Mouse (Mus musculus): ENCODE data around the gene Ccdc24. TPM values are rescaled to one million over a fixed set of nuclear protein-coding genes. Genes with fewer than 3 reads are reported as not detected.

The Ccdc24 gene
- total RNA-seq, 2 experiments from 2014 or later = 3.1 to 3.3 TPM

DNA sequence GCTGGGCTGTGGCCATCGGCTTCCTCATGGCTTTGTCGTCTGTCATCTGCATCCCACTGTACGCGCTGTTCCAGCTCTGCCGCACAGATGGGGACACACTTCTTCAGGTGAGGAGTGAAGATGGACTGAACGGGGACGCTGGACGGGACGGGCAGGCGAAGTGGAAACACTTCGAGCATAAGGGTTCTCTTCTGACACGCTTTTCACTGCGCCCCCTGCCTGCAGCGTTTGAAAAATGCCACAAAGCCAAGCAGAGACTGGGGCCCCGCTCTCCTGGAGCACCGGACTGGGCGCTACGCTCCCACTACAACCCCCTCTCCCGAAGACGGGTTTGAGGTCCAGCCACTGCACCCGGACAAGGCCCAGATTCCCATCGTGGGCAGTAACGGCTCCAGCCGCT is 4.5 kb downstream of the Ccdc24 start:
- intact Hi-C loops (cut with DNase I) = loop anchor here (5.0 kb wide), 1 partner anchor 36 kb away; the partner anchor contains the start of gene Slc6a9
- peak in 1 of 2 experiments; percentile 70 for DNase-seq (ENCODE audit: extremely low spot score in 1 of 2, low spot score in 2 of 2)

DNA sequence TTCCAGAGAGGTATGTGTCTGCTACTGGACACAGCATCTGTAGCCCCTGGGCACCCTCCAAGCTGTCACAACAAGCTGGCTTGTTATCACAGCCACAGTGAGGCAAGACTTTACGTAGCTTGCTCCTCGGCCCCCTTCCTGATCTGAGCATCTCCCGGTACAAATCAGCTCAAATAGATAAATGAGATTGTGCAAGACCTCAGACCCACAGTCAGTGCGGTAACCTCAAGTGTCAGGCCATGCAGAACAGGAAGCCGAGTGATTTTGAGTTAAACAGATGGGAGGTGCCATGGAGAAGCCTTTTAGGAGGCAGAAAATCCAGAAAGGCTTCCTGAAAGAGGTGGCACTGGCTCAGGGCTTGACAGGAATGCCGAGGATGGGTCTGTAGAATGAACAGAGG is 5.4 kb downstream of the Ccdc24 start:
- intact Hi-C loops (cut with DNase I) = loop anchor here (5.0 kb wide), 1 partner anchor 35 kb away; the partner anchor contains the start of gene Slc6a9

DNA sequence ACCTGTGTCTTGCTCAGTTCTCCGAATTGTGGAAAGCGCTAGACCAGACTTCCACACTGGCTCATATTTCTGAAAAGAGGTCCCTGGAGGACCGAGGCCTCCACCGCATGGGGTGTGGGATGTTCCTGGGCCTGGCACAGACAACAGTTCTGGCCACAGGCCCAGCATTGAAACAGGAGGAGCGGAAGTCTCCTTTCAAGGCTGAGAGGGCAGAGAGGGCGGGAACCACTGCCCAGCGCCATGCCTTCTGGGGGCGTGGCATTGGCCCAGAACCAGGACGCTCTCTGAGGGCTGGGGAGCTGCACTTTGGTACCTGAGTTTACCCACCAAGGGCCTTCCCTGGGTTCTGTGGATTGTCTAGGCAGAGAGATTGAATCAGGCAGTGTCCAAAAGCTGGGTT is 6.3 kb downstream of the Ccdc24 start:
- intact Hi-C loops (cut with DNase I) = loop anchor here (5.0 kb wide), 1 partner anchor 34 kb away; the partner anchor contains the start of gene Slc6a9
- peak in 1 of 2 experiments; percentile 75 for DNase-seq (ENCODE audit: extremely low spot score in 1 of 2, low spot score in 2 of 2)

More for the DNA sequence above, 5.4 kb downstream of the Ccdc24 start:
- DNase-seq (ENCODE audit: extremely low spot score in 1 of 2, low spot score in 2 of 2) = no peak

DNA sequence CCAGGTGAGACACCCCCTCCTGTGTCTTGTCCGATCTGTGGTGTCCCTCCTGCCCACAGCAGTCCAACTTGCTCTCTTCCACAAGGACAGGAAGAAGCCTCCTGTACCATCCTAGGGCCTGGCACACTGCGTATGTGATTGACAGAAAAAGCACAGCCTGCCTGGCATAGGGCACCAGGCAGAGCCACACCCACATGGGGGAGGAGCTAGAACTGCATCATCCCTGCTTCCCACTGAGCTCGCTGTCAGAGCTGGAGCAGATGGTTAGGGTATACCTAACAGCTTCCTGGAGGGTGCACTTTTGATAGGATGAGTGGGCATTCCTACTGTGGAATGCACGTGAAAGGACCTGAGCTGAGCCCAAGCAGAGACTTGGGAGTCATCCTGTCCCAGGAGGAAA is 9.5 kb downstream of the Ccdc24 start:
- peak in 1 of 2 experiments; percentile 77 for DNase-seq (ENCODE audit: extremely low spot score in 1 of 2, low spot score in 2 of 2)
- intact Hi-C loops (cut with DNase I) = no loop called here

- DNase-seq (ENCODE audit: extremely low spot score in 1 of 2, low spot score in 2 of 2) = no peak
- intact Hi-C loops (cut with DNase I) = no loop called here
Measured at GRCm38 (mm10) chr4:117860570-117860969, 11.8 kb downstream of the Ccdc24 start.

- DNase-seq (ENCODE audit: extremely low spot score in 1 of 2, low spot score in 2 of 2) = peak in 1 of 2 experiments; percentile 84
- intact Hi-C loops (cut with DNase I) = no loop called here
Measured at GRCm38 (mm10) chr4:117858794-117859193, 13.6 kb downstream of the Ccdc24 start.

DNA sequence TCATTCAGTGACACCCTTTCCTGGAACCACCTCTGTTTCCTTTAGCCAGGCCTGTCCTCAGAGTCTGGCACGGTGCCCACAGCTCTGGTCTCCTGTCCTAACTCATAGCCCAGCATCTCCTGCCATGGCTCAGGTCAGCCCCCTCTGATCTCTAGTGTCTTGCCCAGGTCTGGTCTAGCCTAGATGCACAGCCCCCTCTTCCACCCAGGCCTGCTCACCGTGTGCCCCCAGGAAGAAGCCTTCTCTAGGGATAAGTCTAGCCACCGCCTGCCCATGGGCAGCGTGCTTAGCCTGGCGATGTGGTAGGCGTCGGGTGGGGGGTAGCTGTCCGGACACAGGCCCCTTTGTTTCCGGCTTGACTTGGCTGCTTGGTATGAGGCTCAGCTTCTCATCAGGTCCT is 17.2 kb downstream of the Ccdc24 start:
- intact Hi-C loops (cut with DNase I) = no loop called here
- peak; percentile 38 to 67 for DNase-seq (ENCODE audit: extremely low spot score in 1 of 2, low spot score in 2 of 2)

- intact Hi-C loops (cut with DNase I) = no loop called here
- no peak for DNase-seq (ENCODE audit: extremely low spot score in 1 of 2, low spot score in 2 of 2)
Measured at GRCm38 (mm10) chr4:117852152-117852868, 20.0 kb downstream of the Ccdc24 start.

GRCm38 (mm10) chr4:117850871-117851270 is 21.5 kb downstream of the Ccdc24 start:
- DNase-seq (ENCODE audit: extremely low spot score in 1 of 2, low spot score in 2 of 2) = peak in 1 of 2 experiments; percentile 62
- intact Hi-C loops (cut with DNase I) = no loop called here

DNA sequence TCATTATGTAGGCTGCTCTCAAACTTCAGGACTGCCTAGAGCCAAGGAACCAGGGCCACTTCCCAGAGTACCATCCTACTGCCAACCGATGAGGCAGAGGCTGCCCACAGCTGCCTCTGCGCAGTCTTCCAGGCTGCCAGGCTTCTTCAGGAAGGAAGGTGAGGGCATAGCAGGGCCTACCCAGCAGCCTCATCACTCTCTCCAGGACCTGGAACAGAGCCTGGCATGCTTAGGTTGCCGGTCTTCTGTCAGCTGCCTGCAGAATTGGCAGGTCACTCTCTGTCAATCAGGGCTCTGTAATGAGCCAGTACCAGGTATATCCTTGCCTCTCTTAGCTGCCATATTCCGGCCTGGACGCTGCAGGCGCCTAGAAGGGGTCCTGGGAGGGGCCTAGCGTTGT is 22.2 kb downstream of the Ccdc24 start:
- no peak for DNase-seq (ENCODE audit: extremely low spot score in 1 of 2, low spot score in 2 of 2)
- intact Hi-C loops (cut with DNase I) = no loop called here

- intact Hi-C loops (cut with DNase I) = no loop called here
- DNase-seq (ENCODE audit: extremely low spot score in 1 of 2, low spot score in 2 of 2) = no peak
Measured at GRCm38 (mm10) chr4:117849506-117849905, 22.9 kb downstream of the Ccdc24 start.

DNA sequence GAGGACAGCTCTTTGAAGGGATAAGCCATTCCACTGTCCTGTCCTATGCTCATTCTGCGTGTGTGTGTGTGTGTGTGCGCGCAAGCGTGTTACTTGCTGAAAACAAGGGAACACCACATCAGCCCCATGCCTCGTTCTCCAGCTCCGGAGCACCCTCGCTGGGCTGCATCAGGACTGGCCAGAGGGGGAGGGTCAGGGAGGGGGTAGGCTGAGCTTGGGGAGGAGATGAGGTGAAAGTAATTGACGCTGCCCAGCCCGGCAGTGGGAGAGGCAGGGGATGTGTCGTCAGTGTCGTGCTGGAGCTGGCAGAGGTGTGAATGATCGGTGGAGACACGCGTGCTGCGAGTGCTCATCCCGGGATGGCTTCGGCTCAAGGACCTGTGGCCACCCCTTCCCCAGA is 23.3 kb downstream of the Ccdc24 start:
- no peak for DNase-seq (ENCODE audit: extremely low spot score in 1 of 2, low spot score in 2 of 2)
- intact Hi-C loops (cut with DNase I) = no loop called here

- intact Hi-C loops (cut with DNase I) = no loop called here
- DNase-seq (ENCODE audit: extremely low spot score in 1 of 2, low spot score in 2 of 2) = peak; percentile 49 to 53
Measured at GRCm38 (mm10) chr4:117847011-117847410, 25.3 kb downstream of the Ccdc24 start.

DNA sequence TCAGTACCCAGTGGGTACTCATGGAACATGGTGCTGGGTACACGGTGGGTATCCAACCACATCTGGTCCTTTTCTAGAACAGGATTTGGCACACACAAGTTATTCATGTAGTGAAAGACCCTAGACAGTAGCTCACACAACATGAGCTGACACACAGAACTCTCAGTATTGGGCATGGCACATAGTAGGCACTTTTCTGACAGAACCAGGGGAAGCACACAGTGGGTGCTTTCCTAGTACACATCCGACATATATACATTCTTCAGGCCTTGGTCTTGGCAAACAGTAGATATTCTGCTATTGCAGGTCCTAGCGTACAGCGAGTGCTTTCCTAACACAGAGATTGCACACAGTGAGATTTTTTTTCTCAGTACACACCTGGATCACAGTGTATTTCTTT is 26.1 kb downstream of the Ccdc24 start:
- intact Hi-C loops (cut with DNase I) = no loop called here
- DNase-seq (ENCODE audit: extremely low spot score in 1 of 2, low spot score in 2 of 2) = no peak

- intact Hi-C loops (cut with DNase I) = no loop called here
- no peak for DNase-seq (ENCODE audit: extremely low spot score in 1 of 2, low spot score in 2 of 2)
Measured at GRCm38 (mm10) chr4:117845316-117845715, 27.0 kb downstream of the Ccdc24 start.

DNA sequence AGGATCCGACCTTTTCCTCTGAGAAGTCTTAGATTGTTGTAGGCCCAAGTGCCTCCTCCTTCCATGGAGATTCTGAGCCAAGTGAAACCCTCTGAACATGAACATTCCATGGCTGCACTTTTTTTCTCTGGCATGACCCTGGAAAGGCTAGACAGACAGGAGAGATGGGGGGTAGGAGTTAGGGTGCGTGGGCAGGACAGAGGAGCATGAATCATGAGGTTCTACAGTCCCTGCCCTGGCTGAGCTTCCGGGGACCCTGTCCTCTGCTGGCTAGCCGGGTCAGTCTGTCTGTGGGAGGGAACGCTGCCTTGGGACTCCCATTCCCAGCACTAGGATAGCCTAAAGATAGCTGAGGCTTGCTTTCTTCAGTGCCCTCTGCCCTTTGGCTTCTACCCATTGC is 27.9 kb downstream of the Ccdc24 start:
- intact Hi-C loops (cut with DNase I) = no loop called here
- no peak for DNase-seq (ENCODE audit: extremely low spot score in 1 of 2, low spot score in 2 of 2)

GRCm38 (mm10) chr4:117843101-117843500 is 29.3 kb downstream of the Ccdc24 start:
- intact Hi-C loops (cut with DNase I) = no loop called here
- no peak for DNase-seq (ENCODE audit: extremely low spot score in 1 of 2, low spot score in 2 of 2)

GRCm38 (mm10) chr4:117841566-117841965 is 30.8 kb downstream of the Ccdc24 start:
- intact Hi-C loops (cut with DNase I) = no loop called here
- DNase-seq (ENCODE audit: extremely low spot score in 1 of 2, low spot score in 2 of 2) = no peak

DNA sequence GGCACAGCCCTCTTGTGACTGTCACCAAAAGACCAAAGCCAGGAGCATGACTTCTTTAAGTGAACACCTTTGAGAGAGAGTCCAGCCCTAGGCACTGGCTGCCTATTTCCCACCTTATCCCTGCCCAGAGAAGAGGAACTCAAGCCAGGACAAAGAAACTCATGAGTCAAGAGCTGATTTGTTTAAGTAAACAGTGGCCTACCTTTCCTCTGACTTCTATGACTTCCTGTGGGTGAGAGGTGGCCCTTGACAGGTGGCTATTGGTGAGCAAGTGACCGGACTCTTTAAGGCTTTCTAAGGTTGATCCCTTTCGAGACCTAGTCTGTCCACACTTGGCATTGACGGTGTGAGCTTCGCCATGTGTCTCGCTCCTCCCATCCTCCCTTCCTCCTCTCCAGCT is 31.5 kb downstream of the Ccdc24 start:
- intact Hi-C loops (cut with DNase I) = no loop called here
- no peak for DNase-seq (ENCODE audit: extremely low spot score in 1 of 2, low spot score in 2 of 2)

- intact Hi-C loops (cut with DNase I) = no loop called here
- no peak for DNase-seq (ENCODE audit: extremely low spot score in 1 of 2, low spot score in 2 of 2)
Measured at GRCm38 (mm10) chr4:117839366-117839765, 33.0 kb downstream of the Ccdc24 start.

DNA sequence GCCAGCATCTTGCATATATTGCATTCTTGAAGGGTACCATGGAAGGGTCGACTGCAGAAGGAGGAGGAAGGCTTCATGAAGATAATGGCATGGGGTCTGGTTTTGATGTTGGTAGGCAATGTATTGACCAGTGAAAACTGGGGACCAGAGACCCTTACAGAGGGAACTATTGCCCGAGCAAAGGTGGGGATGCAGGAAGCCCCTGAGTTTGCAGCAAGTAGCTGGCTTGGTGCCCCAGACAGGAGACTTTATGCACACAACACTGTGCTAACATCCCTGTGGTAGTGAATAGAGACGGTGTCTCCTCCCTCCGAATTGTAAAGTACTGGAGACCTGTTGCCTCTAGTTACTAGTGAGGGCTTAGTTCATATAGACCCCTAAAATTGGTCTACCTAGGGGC is 35.1 kb downstream of the Ccdc24 start:
- DNase-seq (ENCODE audit: extremely low spot score in 1 of 2, low spot score in 2 of 2) = no peak
- intact Hi-C loops (cut with DNase I) = no loop called here
